Mouse (Mus musculus): ENCODE measurements around the gene Dld. TPM values are rescaled to one million over a fixed set of nuclear protein-coding genes. Genes with fewer than 3 reads are reported as not detected.

Dld gene
- total RNA-seq (2014; rRNA removed) (28.4 and 39.5 TPM in 2 replicates), polyA plus RNA-seq (2015; fragmentation: Nextera tagmentation; extraction: Ambion mirVana) (128 and 138 TPM in 2 replicates)

DNA sequence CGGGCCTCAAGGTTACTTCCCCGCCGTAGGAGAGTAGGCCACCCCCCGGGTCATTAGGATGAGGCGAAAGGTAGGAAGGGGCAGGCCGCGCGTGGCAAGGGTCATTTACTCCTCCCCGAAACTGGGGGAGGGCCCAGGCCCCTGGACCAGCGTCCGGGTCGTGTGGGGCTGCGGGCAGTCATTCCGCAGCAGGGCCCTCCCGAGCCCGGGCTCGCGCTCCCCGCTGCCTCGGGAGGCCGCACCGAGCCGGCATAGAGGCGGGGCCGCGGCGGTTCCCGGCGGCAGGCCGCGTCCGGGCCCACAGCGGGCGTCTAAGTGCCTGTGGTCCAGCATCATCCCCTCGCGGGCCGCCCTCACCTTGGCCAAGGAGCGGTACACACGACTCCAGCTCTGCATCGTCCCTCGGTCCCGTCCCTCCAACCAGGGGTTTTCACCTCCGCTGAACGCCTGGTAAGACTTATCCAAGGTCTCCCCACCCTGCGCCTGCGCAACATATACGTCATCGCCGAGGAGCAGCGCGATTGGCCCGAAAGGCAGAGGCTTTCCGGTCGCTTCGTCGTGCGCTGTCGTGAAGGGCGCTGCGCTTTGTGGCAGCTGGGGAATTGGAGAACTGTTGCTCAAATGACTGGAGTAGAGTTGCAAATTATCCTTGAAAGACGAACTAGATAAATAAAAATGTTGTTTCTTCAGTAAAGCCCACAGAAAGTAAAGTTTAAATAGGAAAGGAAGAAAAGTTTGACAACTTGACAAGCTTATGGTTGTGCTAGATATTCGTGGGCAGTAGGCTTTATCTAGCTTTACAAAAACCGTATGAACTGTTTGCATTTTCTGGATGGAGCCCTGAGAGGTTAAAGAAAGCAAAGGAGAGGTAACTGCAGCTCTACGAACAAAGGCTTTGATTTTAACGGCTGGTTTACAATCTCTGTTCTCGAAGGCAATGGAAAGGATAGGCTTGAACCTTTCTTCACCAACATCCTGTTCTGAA is at the start of gene Dld:
Gene Dld (minus strand): TSS at position 510 of the 985 bp plus-strand sequence.
- peak; percentile 100 for ATAC-seq
- WGBS: 6% methylated on average over 57 of the region's 66 CpGs
- Histone ChIP-seq H3K27ac (peak within 1 kb of the TSS; percentile 82), H3K9me3 (ENCODE audit: low read length) (no peaks in the 10 kb centered on the region), H3K36me3 (ENCODE audit: insufficient read depth, low read length) (0 out of 2 replicates have a peak, but pooled peaks cover 4% of the 10 kb centered on the region), H3K4me2 (ENCODE audit: low read depth, low read length) (peak within 1 kb of the TSS; percentile 89), H3K9ac (replicated peaks; ENCODE audit: low read length) (peak within 1 kb of the TSS; percentile 92), H3K4me1 (ENCODE audit: insufficient read depth, low read length) (no peaks in the 10 kb centered on the region; the same call in 1 of the 2 replicates), H3K27me3 (ENCODE audit: insufficient read depth, low read length) (no peaks in the 10 kb centered on the region), H3K4me3 (ENCODE audit: low read length) (peak within 1 kb of the TSS; percentile 100)
- TF ChIP-seq CTCF (IDR thresholded peaks at IDR 0.05; ENCODE audit: low read depth): peak; percentile 30; the same call in 1 of the 2 replicates
- peak; percentile 98 for DNase-seq (ENCODE audit: low spot score)

DNA sequence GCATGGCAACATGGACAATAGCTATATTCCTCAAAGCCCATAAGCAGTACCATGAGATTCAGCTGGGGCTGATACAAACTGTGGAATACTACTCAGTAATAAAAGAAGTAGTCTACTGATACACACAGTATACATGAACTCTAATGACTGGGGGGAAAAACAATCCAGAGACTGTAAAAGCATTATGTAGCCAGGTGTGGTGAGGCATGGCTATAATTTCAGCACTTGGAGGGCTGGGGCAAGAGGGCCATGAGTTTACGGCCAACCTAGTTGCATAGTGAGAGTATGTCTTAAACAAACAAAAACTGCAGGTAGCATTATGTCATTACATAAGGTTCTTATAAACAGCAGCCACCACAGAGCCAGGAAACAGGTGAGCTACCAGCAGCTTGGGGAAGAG is 49.6 kb upstream of the Dld start:
- WGBS: 78% methylated on average over 1 of the region's 1 CpGs
- H3K4me3 ChIP-seq (ENCODE audit: low read length): no peak overlapping the region
- DNase-seq (ENCODE audit: low spot score) (no peak), ATAC-seq (no peak)
- H3K27ac ChIP-seq: no peak overlapping the region
- no peaks in the 10 kb centered on the region for H3K9me3 ChIP-seq (ENCODE audit: low read length)
- no peak overlapping the region for H3K9ac ChIP-seq (replicated peaks; ENCODE audit: low read length)
- no peaks in the 10 kb centered on the region for H3K27me3 ChIP-seq (ENCODE audit: insufficient read depth, low read length)
- H3K36me3 ChIP-seq (ENCODE audit: insufficient read depth, low read length): no peaks in the 10 kb centered on the region
- TF ChIP-seq CTCF (IDR thresholded peaks at IDR 0.05; ENCODE audit: low read depth): no peak
- no peaks in the 10 kb centered on the region for H3K4me1 ChIP-seq (ENCODE audit: insufficient read depth, low read length)
- H3K4me2 ChIP-seq (ENCODE audit: low read depth, low read length): no peak overlapping the region

DNA sequence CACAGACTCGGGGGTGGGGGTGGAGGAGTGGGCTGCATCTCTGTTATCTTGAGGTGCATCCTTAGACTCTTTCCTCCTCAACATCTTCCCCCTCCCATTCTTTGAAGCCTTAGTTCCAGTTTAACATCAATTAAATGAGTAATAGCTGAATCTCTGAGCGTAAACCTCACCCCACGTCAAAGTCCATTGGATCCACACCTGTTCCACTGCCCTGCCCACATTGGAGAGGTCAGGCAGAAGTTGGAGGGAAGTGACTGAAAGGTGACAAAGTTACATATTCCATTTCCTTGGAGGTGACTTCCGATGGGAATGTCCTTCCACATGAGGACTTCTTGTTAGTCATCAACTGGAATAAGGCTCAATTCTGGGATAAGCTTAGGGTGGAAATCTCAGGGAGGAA is 46.5 kb upstream of the Dld start:
- TF ChIP-seq CTCF (IDR thresholded peaks at IDR 0.05; ENCODE audit: low read depth): no peak
- Histone ChIP-seq H3K4me2 (ENCODE audit: low read depth, low read length) (no peak overlapping the region), H3K9me3 (ENCODE audit: low read length) (no peaks in the 10 kb centered on the region), H3K9ac (replicated peaks; ENCODE audit: low read length) (no peak overlapping the region), H3K27me3 (ENCODE audit: insufficient read depth, low read length) (no peaks in the 10 kb centered on the region), H3K27ac (no peak overlapping the region), H3K36me3 (ENCODE audit: insufficient read depth, low read length) (no peaks in the 10 kb centered on the region), H3K4me3 (ENCODE audit: low read length) (no peak overlapping the region), H3K4me1 (ENCODE audit: insufficient read depth, low read length) (no peaks in the 10 kb centered on the region)
- WGBS: 93% methylated on average over 4 of the region's 4 CpGs
- ATAC-seq (no peak), DNase-seq (ENCODE audit: low spot score) (no peak)

DNA sequence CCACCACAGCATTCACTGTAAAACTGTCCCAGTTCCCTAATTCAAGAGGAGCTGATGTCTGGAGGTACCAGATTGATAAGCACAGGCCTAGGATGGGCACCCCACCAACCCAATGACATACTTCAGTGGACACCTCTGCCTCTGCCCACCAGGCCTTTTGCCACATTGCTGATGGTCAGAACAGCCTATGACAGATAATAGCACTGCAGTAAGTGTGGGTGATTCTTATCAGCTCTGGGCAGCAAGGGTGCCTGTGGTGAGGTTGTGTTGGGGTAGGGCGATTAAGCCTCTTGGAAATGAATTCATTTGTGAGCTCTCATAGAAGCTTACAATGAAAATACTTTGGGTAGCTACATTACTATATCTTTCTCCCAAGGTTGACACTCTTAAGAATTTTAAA is 44.6 kb upstream of the Dld start:
- WGBS: 93% methylated on average over 1 of the region's 1 CpGs
- ATAC-seq (no peak), DNase-seq (ENCODE audit: low spot score) (no peak)
- no peak overlapping the region for H3K4me2 ChIP-seq (ENCODE audit: low read depth, low read length)
- no peaks in the 10 kb centered on the region for H3K4me1 ChIP-seq (ENCODE audit: insufficient read depth, low read length)
- H3K27ac ChIP-seq: no peak overlapping the region
- H3K36me3 ChIP-seq (ENCODE audit: insufficient read depth, low read length): no peaks in the 10 kb centered on the region
- no peaks in the 10 kb centered on the region for H3K27me3 ChIP-seq (ENCODE audit: insufficient read depth, low read length)
- H3K9me3 ChIP-seq (ENCODE audit: low read length): no peaks in the 10 kb centered on the region
- TF ChIP-seq CTCF (IDR thresholded peaks at IDR 0.05; ENCODE audit: low read depth): no peak
- no peak overlapping the region for H3K9ac ChIP-seq (replicated peaks; ENCODE audit: low read length)
- no peak overlapping the region for H3K4me3 ChIP-seq (ENCODE audit: low read length)

DNA sequence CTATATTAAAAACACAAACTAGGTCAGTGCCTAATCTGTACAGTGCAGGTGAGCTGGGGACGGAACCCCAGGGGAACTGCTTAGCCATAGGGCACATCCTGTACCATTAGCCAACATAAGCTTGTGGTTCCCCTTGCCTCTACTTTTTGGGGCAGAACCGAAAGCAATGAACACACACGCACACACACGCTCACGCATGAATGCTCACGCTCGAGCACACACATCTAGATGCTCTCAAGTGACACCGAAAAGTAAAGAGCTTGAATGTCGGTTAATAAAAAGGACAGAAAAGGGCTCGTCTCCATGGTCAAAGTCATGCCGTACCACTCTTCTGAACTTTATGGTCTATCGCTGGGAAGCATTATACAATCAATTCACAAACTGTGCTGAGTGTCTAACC is 40.4 kb upstream of the Dld start:
- H3K4me2 ChIP-seq (ENCODE audit: low read depth, low read length): no peak overlapping the region
- ATAC-seq (no peak), DNase-seq (ENCODE audit: low spot score) (no peak)
- H3K4me3 ChIP-seq (ENCODE audit: low read length): no peak overlapping the region
- H3K4me1 ChIP-seq (ENCODE audit: insufficient read depth, low read length): no peaks in the 10 kb centered on the region
- TF ChIP-seq CTCF (IDR thresholded peaks at IDR 0.05; ENCODE audit: low read depth): no peak
- no peaks in the 10 kb centered on the region for H3K9me3 ChIP-seq (ENCODE audit: low read length)
- H3K9ac ChIP-seq (replicated peaks; ENCODE audit: low read length): no peak overlapping the region
- no peaks in the 10 kb centered on the region for H3K27me3 ChIP-seq (ENCODE audit: insufficient read depth, low read length)
- H3K36me3 ChIP-seq (ENCODE audit: insufficient read depth, low read length): no peaks in the 10 kb centered on the region
- no peak overlapping the region for H3K27ac ChIP-seq
- WGBS: 96% methylated on average over 12 of the region's 12 CpGs

DNA sequence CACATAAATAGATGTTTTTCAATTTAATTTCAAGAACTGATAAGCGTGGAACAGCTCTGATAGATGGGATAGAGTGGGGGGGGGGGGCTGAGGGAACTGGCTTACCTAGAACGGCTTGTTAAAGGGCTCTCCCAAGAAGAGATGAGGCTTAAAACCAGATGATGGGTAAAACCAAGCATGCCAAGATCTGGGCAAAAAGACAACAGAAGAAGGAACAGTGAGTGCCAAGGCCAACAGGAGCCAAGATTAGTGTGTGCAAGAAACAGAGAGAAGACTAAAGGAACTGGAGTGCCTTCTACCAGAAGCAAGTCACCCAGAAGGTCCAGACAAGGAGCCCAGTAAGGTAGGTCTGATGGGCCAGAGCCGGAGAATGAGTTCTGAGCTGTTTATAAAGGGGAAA is 39.3 kb upstream of the Dld start, which contains the start of gene Slc26a3:
Gene Slc26a3 (plus strand): TSS at position 301 of the 400 bp plus-strand sequence.
- Histone ChIP-seq H3K9ac (replicated peaks; ENCODE audit: low read length) (no peak within 1 kb of the TSS), H3K27ac (no peak within 1 kb of the TSS), H3K4me3 (ENCODE audit: low read length) (no peak within 1 kb of the TSS), H3K4me2 (ENCODE audit: low read depth, low read length) (no peak within 1 kb of the TSS), H3K4me1 (ENCODE audit: insufficient read depth, low read length) (no peaks in the 10 kb centered on the region), H3K9me3 (ENCODE audit: low read length) (no peaks in the 10 kb centered on the region), H3K27me3 (ENCODE audit: insufficient read depth, low read length) (no peaks in the 10 kb centered on the region), H3K36me3 (ENCODE audit: insufficient read depth, low read length) (no peaks in the 10 kb centered on the region)
- 77% methylated on average over 3 of the region's 3 CpGs for WGBS
- DNase-seq (ENCODE audit: low spot score) (no peak), ATAC-seq (no peak)
- no peak for TF ChIP-seq CTCF (IDR thresholded peaks at IDR 0.05; ENCODE audit: low read depth)

DNA sequence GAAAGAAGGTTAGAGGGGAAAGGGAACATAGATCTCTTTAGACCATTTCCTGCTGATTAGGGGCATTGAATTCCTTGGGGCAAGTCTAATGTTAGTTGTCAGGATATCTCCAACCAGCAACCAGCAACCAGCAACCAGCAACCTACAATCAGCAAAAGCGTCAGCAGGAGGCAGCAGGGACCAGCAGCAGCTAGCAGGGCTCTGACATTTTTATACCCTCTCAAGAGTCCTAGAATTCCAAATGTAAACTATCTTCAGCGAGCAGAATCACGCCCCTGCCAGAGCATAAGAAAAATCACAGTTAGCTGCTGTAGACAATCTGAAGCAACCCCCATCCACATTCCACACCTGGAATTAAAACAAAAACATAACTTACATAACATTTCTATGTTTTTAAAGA is 36.0 kb upstream of the Dld start:
- WGBS: 75% methylated on average over 3 of the region's 3 CpGs
- ATAC-seq: no peak
- no peaks in the 10 kb centered on the region for H3K27me3 ChIP-seq (ENCODE audit: insufficient read depth, low read length)

More for the DNA sequence above, 36.0 kb upstream of the Dld start:
- Histone ChIP-seq H3K36me3 (ENCODE audit: insufficient read depth, low read length) (no peaks in the 10 kb centered on the region), H3K4me3 (ENCODE audit: low read length) (no peak overlapping the region), H3K4me2 (ENCODE audit: low read depth, low read length) (no peak overlapping the region), H3K9ac (replicated peaks; ENCODE audit: low read length) (no peak overlapping the region), H3K9me3 (ENCODE audit: low read length) (no peaks in the 10 kb centered on the region), H3K27ac (no peak overlapping the region), H3K4me1 (ENCODE audit: insufficient read depth, low read length) (no peaks in the 10 kb centered on the region)
- TF ChIP-seq CTCF (IDR thresholded peaks at IDR 0.05; ENCODE audit: low read depth): no peak
- DNase-seq (ENCODE audit: low spot score): no peak
